Mouse (Mus musculus) forebrain, embryonic 14.5 days (tissue): ENCODE data around the gene Zfp872. TPM values are rescaled to one million over a fixed set of nuclear protein-coding genes. Genes with fewer than 3 reads are reported as not detected.

Experiments
- ATAC-seq: fragments of 200-750 bp; cut with Nextera tagmentation; 2 replicates; pipeline ENCODE4 v1.8.0; 2017; ENCODE audit warnings: mild to moderate bottlenecking, moderate library complexity
- DNase-seq: peaks from one replicate; pipeline ENCODE4 v3.0.0-alpha.2; 2015; ENCODE audit warnings: low spot score
- H3K27ac ChIP-seq: fragments of 300-500 bp; sonication (generic); 2 replicates; pipeline ENCODE4 v1.5.1; 2014; ENCODE audit warnings: low read depth, mild to moderate bottlenecking, control low read depth, low read length, moderate library complexity
- H3K27me3 ChIP-seq: fragments of 300-500 bp; sonication (generic); replicated peaks from 2 replicates; pipeline ENCODE4 v1.6.1; 2014; ENCODE audit warnings: low read length, control low read depth, mixed read lengths; ENCODE audit not compliant: control insufficient read depth, insufficient read depth
- H3K36me3 ChIP-seq: fragments of 300-500 bp; sonication (generic); 2 replicates; pipeline ENCODE4 v1.6.1; 2014; ENCODE audit warnings: low read length, control low read depth; ENCODE audit not compliant: control insufficient read depth, insufficient read depth
- H3K4me1 ChIP-seq: fragments of 300-500 bp; sonication (generic); 2 replicates; pipeline ENCODE4 v1.6.1; 2014; ENCODE audit warnings: antibody characterized with exemption, low read length, control low read depth; ENCODE audit not compliant: control insufficient read depth, insufficient read depth
- H3K4me2 ChIP-seq: fragments of 300-500 bp; sonication (generic); 2 replicates; pipeline ENCODE4 v1.6.1; 2014; ENCODE audit warnings: mild to moderate bottlenecking, control low read depth, low read length
- H3K4me3 ChIP-seq: fragments of 300-500 bp; sonication (generic); 2 replicates; pipeline ENCODE4 v1.5.1; 2014; ENCODE audit warnings: low read depth, low read length, control low read depth
- H3K9ac ChIP-seq: fragments of 300-500 bp; sonication (generic); 2 replicates; pipeline ENCODE4 v1.6.1; 2014; ENCODE audit warnings: mild to moderate bottlenecking, low read length, control low read depth, moderate library complexity
- H3K9me3 ChIP-seq: fragments of 300-500 bp; sonication (generic); replicated peaks from 2 replicates; pipeline ENCODE4 v1.6.1; 2016; ENCODE audit warnings: low read length, control low read depth, mixed read lengths; ENCODE audit not compliant: control insufficient read depth
- WGBS: fragments of 180-500 bp; shearing (Covaris S2); extraction: QIAGEN DNeasy Blood & Tissue Kit; methylation state at CpG from one replicate; pipeline ENCODE4 v1.1.7; 2014; 5-methylcytosine and 5-hydroxymethylcytosine counted together
- polyA plus RNA-seq: library from polyadenylated mRNA; unstranded; fragments of >200 nt; fragmentation: Nextera tagmentation; extraction: Ambion mirVana; gene quantifications from 2 replicates; pipeline ENCODE4 v1.2.1, GENCODE M21; 2014

Zfp872 gene
- polyA plus RNA-seq, 1 experiment from 2014 or later: 0.13 TPM

- WGBS: 55% methylated on average over 6 of the region's 6 CpGs
- no peak for DNase-seq
- Histone ChIP-seq H3K4me2 (no peak overlapping the region), H3K9ac (no peak overlapping the region), H3K27me3 (no peaks in the 10 kb centered on the region), H3K4me1 (no peaks in the 10 kb centered on the region), H3K27ac (no peak overlapping the region), H3K4me3 (no peak overlapping the region), H3K9me3 (no peaks in the 10 kb centered on the region), H3K36me3 (no peaks in the 10 kb centered on the region)
- ATAC-seq: no peak
Observed at GRCm38 (mm10) chr9:22165964-22166363, 21.9 kb upstream of the Zfp872 start.

GRCm38 (mm10) chr9:22166686-22167085 is 21.2 kb upstream of the Zfp872 start:
- 90% methylated on average over 10 of the region's 10 CpGs for WGBS
- no peaks in the 10 kb centered on the region for H3K9me3 ChIP-seq
- no peak for ATAC-seq

GRCm38 (mm10) chr9:22167751-22168150 is 20.1 kb upstream of the Zfp872 start:
- ATAC-seq: no peak
- Histone ChIP-seq H3K27ac (no peak overlapping the region), H3K4me2 (no peak overlapping the region), H3K9ac (no peak overlapping the region), H3K4me3 (no peak overlapping the region), H3K27me3 (no peaks in the 10 kb centered on the region), H3K4me1 (no peaks in the 10 kb centered on the region), H3K36me3 (no peaks in the 10 kb centered on the region), H3K9me3 (no peaks in the 10 kb centered on the region)
- no peak for DNase-seq
- 93% methylated on average over 4 of the region's 4 CpGs for WGBS

More at GRCm38 (mm10) chr9:22166686-22167085, 21.2 kb upstream of the Zfp872 start:
- H3K27me3 ChIP-seq: no peaks in the 10 kb centered on the region
- no peak overlapping the region for H3K27ac ChIP-seq
- no peaks in the 10 kb centered on the region for H3K36me3 ChIP-seq
- no peak overlapping the region for H3K4me2 ChIP-seq
- no peaks in the 10 kb centered on the region for H3K4me1 ChIP-seq
- no peak overlapping the region for H3K9ac ChIP-seq
- no peak for DNase-seq
- no peak overlapping the region for H3K4me3 ChIP-seq

GRCm38 (mm10) chr9:22169327-22169726 is 18.6 kb upstream of the Zfp872 start:
- Histone ChIP-seq H3K27me3 (no peaks in the 10 kb centered on the region), H3K4me1 (no peaks in the 10 kb centered on the region), H3K36me3 (no peaks in the 10 kb centered on the region), H3K9ac (no peak overlapping the region), H3K9me3 (no peaks in the 10 kb centered on the region), H3K4me2 (no peak overlapping the region), H3K27ac (no peak overlapping the region), H3K4me3 (no peak overlapping the region)
- WGBS: 90% methylated on average over 11 of the region's 11 CpGs
- ATAC-seq: no peak
- no peak for DNase-seq

- Histone ChIP-seq H3K4me1 (no peaks in the 10 kb centered on the region), H3K36me3 (no peaks in the 10 kb centered on the region), H3K9me3 (no peaks in the 10 kb centered on the region), H3K27ac (no peak overlapping the region), H3K4me2 (no peak overlapping the region), H3K4me3 (no peak overlapping the region), H3K27me3 (no peaks in the 10 kb centered on the region), H3K9ac (no peak overlapping the region)
- 86% methylated on average over 4 of the region's 4 CpGs for WGBS
- DNase-seq: no peak
- ATAC-seq: no peak
Observed at GRCm38 (mm10) chr9:22172318-22172717, 15.6 kb upstream of the Zfp872 start.

GRCm38 (mm10) chr9:22196412-22196811 is 8.5 kb downstream of the Zfp872 start:
- no peak for ATAC-seq
- WGBS: 47% methylated on average over 5 of the region's 5 CpGs

GRCm38 (mm10) chr9:22213785-22214194 is 25.9 kb downstream of the Zfp872 start:
- H3K9me3 ChIP-seq: no peaks in the 10 kb centered on the region
- WGBS: 63% methylated on average over 2 of the region's 2 CpGs
- no peaks in the 10 kb centered on the region for H3K36me3 ChIP-seq
- no peak for DNase-seq
- no peak overlapping the region for H3K4me2 ChIP-seq
- H3K4me1 ChIP-seq: no peaks in the 10 kb centered on the region
- H3K27ac ChIP-seq: no peak overlapping the region
- ATAC-seq: no peak
- no peak overlapping the region for H3K4me3 ChIP-seq
- H3K9ac ChIP-seq: no peak overlapping the region
- H3K27me3 ChIP-seq: no peaks in the 10 kb centered on the region

More at GRCm38 (mm10) chr9:22196412-22196811, 8.5 kb downstream of the Zfp872 start:
- Histone ChIP-seq H3K9me3 (peaks cover 10% of the 10 kb centered on the region), H3K4me3 (no peak overlapping the region), H3K4me2 (no peak overlapping the region), H3K36me3 (no peaks in the 10 kb centered on the region), H3K9ac (no peak overlapping the region), H3K27ac (no peak overlapping the region), H3K4me1 (no peaks in the 10 kb centered on the region), H3K27me3 (no peaks in the 10 kb centered on the region)
- no peak for DNase-seq

- ATAC-seq: no peak
- WGBS: 91% methylated on average over 2 of the region's 2 CpGs
- no peaks in the 10 kb centered on the region for H3K27me3 ChIP-seq
Observed at GRCm38 (mm10) chr9:22214549-22214948, 26.7 kb downstream of the Zfp872 start.

GRCm38 (mm10) chr9:22216705-22217104 is 28.8 kb downstream of the Zfp872 start:
- no peak overlapping the region for H3K9ac ChIP-seq
- no peak overlapping the region for H3K27ac ChIP-seq
- no peak for DNase-seq
- no peaks in the 10 kb centered on the region for H3K36me3 ChIP-seq
- no peak for ATAC-seq
- H3K4me3 ChIP-seq: no peak overlapping the region
- H3K4me2 ChIP-seq: no peak overlapping the region
- no peaks in the 10 kb centered on the region for H3K9me3 ChIP-seq
- H3K27me3 ChIP-seq: no peaks in the 10 kb centered on the region
- no peaks in the 10 kb centered on the region for H3K4me1 ChIP-seq
- WGBS: 56% methylated on average over 3 of the region's 3 CpGs

More at GRCm38 (mm10) chr9:22214549-22214948, 26.7 kb downstream of the Zfp872 start:
- Histone ChIP-seq H3K9ac (no peak overlapping the region), H3K4me2 (no peak overlapping the region), H3K27ac (no peak overlapping the region), H3K36me3 (no peaks in the 10 kb centered on the region), H3K4me3 (no peak overlapping the region), H3K9me3 (no peaks in the 10 kb centered on the region), H3K4me1 (no peaks in the 10 kb centered on the region)
- DNase-seq: no peak
